Mouse (Mus musculus) B cell, adult 2 months (primary cell): ENCODE measurements around the gene Snip1.

Experiments
- DNase-seq, 2 experiments: peaks; one replicate each; pipeline ENCODE4 v3.0.0; 2022

Gene Snip1

GRCm38 (mm10) chr4:125066490-125067370, at the start of gene Snip1:
TSS of gene Snip1 (plus strand) at chr4:125066672.
- peak; percentile 97 for DNase-seq

GRCm38 (mm10) chr4:125017431-125017830, 49.0 kb upstream of the Snip1 start:
- no peak for DNase-seq

- DNase-seq: no peak
Observed at GRCm38 (mm10) chr4:125020780-125021538, 45.5 kb upstream of the Snip1 start.

GRCm38 (mm10) chr4:125029891-125030614, 36.4 kb upstream of the Snip1 start:
- DNase-seq: peak; percentile 92 to 93

GRCm38 (mm10) chr4:125034341-125034740, 32.1 kb upstream of the Snip1 start:
- no peak for DNase-seq

- no peak for DNase-seq
Observed at GRCm38 (mm10) chr4:125044454-125044853, 22.0 kb upstream of the Snip1 start.

- peak; percentile 16 to 22 for DNase-seq
Observed at GRCm38 (mm10) chr4:125055385-125055784, 11.1 kb upstream of the Snip1 start.

- DNase-seq: no peak
Observed at GRCm38 (mm10) chr4:125056476-125056875, 10.0 kb upstream of the Snip1 start.

GRCm38 (mm10) chr4:125057273-125057672, 9.2 kb upstream of the Snip1 start:
- DNase-seq: no peak

- DNase-seq: no peak
Observed at GRCm38 (mm10) chr4:125058033-125058432, 8.4 kb upstream of the Snip1 start.

- DNase-seq: peak; percentile 57
Observed at GRCm38 (mm10) chr4:125059025-125059424, 7.4 kb upstream of the Snip1 start.

GRCm38 (mm10) chr4:125063829-125064228, 2.6 kb upstream of the Snip1 start:
- no peak for DNase-seq

GRCm38 (mm10) chr4:125065517-125066307, 760 bp upstream of the Snip1 start, which contains the start of gene Dnali1:
TSS of gene Dnali1 (minus strand) at chr4:125065703.
- peak; percentile 77 to 79 for DNase-seq

- no peak for DNase-seq
Observed at GRCm38 (mm10) chr4:125077700-125078099, 11.2 kb downstream of the Snip1 start.

GRCm38 (mm10) chr4:125078698-125079097, 12.2 kb downstream of the Snip1 start:
- DNase-seq: no peak

- DNase-seq: peak; percentile 97 to 99
Observed at GRCm38 (mm10) chr4:125084403-125085345, 18.2 kb downstream of the Snip1 start, which contains the start of gene Meaf6. TSS of gene Meaf6 (plus strand) at chr4:125085134.

GRCm38 (mm10) chr4:125085346-125085841, 18.9 kb downstream of the Snip1 start:
- DNase-seq: peak; percentile 46 to 47

- no peak for DNase-seq
Observed at GRCm38 (mm10) chr4:125093031-125093430, 26.6 kb downstream of the Snip1 start.

GRCm38 (mm10) chr4:125096066-125096465, 29.6 kb downstream of the Snip1 start:
- no peak for DNase-seq

- no peak for DNase-seq
Observed at GRCm38 (mm10) chr4:125097412-125097811, 30.9 kb downstream of the Snip1 start.

GRCm38 (mm10) chr4:125099458-125099857, 33.0 kb downstream of the Snip1 start:
- peak; percentile 89 to 90 for DNase-seq
